Mouse (Mus musculus) limb, embryonic 11.5 days (tissue): ENCODE measurements at regions not wholly inside any gene's neighbourhood (a gene's known extent, or its start where the extent isn't known, plus 50 kb on each side); places are given as distances from the start of the nearest gene placed in this dataset.
"Not testable (repeated sequence)": the region's sequence is repeated elsewhere in the genome, so short reads cannot be mapped to it uniquely, and the experiment has no call there.

Experiments used
- ATAC-seq: fragments of 200-750 bp; cut with Nextera tagmentation; 2 replicates; pipeline ENCODE4 v1.8.0; 2017; ENCODE audit warnings: low read depth; ENCODE audit not compliant: insufficient number of reproducible peaks, low FRiP score, low TSS enrichment
- DNase-seq: peaks from one replicate; pipeline ENCODE4 v3.0.0-alpha.2; 2015; ENCODE audit warnings: low spot score
- H3K27ac ChIP-seq: fragments of 300-500 bp; sonication (generic); replicated peaks from 2 replicates; pipeline ENCODE4 v1.5.1; 2014; ENCODE audit warnings: low read depth, mild to moderate bottlenecking, low read length
- H3K27me3 ChIP-seq: fragments of 300-500 bp; sonication (generic); 2 replicates; pipeline ENCODE4 v1.6.1; 2014; ENCODE audit warnings: mild to moderate bottlenecking, low read length, mixed read lengths; ENCODE audit not compliant: control insufficient read depth, insufficient read depth
- H3K36me3 ChIP-seq: fragments of 300-500 bp; sonication (generic); 2 replicates; pipeline ENCODE4 v1.6.1; 2014; ENCODE audit warnings: mild to moderate bottlenecking, low read length, moderate library complexity, mixed read lengths; ENCODE audit not compliant: control insufficient read depth, insufficient read depth
- H3K4me1 ChIP-seq: fragments of 300-500 bp; sonication (generic); 2 replicates; pipeline ENCODE4 v1.6.1; 2014; ENCODE audit warnings: low read length, mixed read lengths; ENCODE audit not compliant: control insufficient read depth, insufficient read depth
- H3K4me2 ChIP-seq: fragments of 300-500 bp; sonication (generic); 2 replicates; pipeline ENCODE4 v1.6.1; 2014; ENCODE audit warnings: low read depth, mild to moderate bottlenecking, moderate library complexity; ENCODE audit not compliant: severe bottlenecking
- H3K4me3 ChIP-seq: fragments of 300-500 bp; sonication (generic); 2 replicates; pipeline ENCODE4 v1.5.1; 2014; ENCODE audit warnings: low read depth, low read length
- H3K9ac ChIP-seq: fragments of 300-500 bp; sonication (generic); 2 replicates; pipeline ENCODE4 v1.6.1; 2014; ENCODE audit warnings: mild to moderate bottlenecking, low read length
- H3K9me3 ChIP-seq: fragments of 300-500 bp; sonication (generic); 2 replicates; pipeline ENCODE4 v1.6.1; 2016; ENCODE audit warnings: low read length; ENCODE audit not compliant: control insufficient read depth
- WGBS: fragments of 180-500 bp; shearing (Covaris S2); extraction: QIAGEN DNeasy Blood & Tissue Kit; methylation state at CpG from one replicate; pipeline ENCODE4 v1.1.7; 2014; 5-methylcytosine and 5-hydroxymethylcytosine counted together

GRCm38 (mm10) chr9:25773899-25774298 lies 292.6 kb downstream of the Eepd1 start:
- Histone ChIP-seq H3K9me3 (no peaks in the 10 kb centered on the region), H3K4me3 (no peak overlapping the region), H3K4me1 (no peaks in the 10 kb centered on the region), H3K27ac (no peak overlapping the region), H3K4me2 (no peak overlapping the region), H3K36me3 (no peaks in the 10 kb centered on the region), H3K9ac (no peak overlapping the region), H3K27me3 (no peaks in the 10 kb centered on the region)
- WGBS = 77% methylated on average over 3 of the region's 3 CpGs
- no peak for ATAC-seq
- DNase-seq = no peak

GRCm38 (mm10) chr9:25782631-25783030 lies 301.3 kb downstream of the Eepd1 start:
- H3K36me3 ChIP-seq = no peaks in the 10 kb centered on the region
- WGBS = 92% methylated on average over 1 of the region's 1 CpGs
- no peak for ATAC-seq

GRCm38 (mm10) chr9:25795142-25795910 lies 314.0 kb downstream of the Eepd1 start:
- ATAC-seq = no peak
- Histone ChIP-seq H3K4me3 (no peak overlapping the region), H3K4me1 (no peaks in the 10 kb centered on the region), H3K27me3 (no peaks in the 10 kb centered on the region), H3K9ac (no peak overlapping the region), H3K9me3 (no peaks in the 10 kb centered on the region), H3K4me2 (no peak overlapping the region), H3K27ac (no peak overlapping the region), H3K36me3 (no peaks in the 10 kb centered on the region)
- WGBS = 85% methylated on average over 8 of the region's 8 CpGs
- no peak for DNase-seq

More at GRCm38 (mm10) chr9:25782631-25783030, 301.3 kb downstream of the Eepd1 start:
- H3K9me3 ChIP-seq = no peaks in the 10 kb centered on the region
- H3K4me2 ChIP-seq = no peak overlapping the region
- no peak overlapping the region for H3K27ac ChIP-seq
- no peak overlapping the region for H3K4me3 ChIP-seq
- H3K27me3 ChIP-seq = no peaks in the 10 kb centered on the region
- DNase-seq = no peak
- H3K4me1 ChIP-seq = no peaks in the 10 kb centered on the region
- no peak overlapping the region for H3K9ac ChIP-seq

- ATAC-seq (no peak), DNase-seq (no peak)
- Histone ChIP-seq H3K4me1 (no peaks in the 10 kb centered on the region), H3K27me3 (no peaks in the 10 kb centered on the region), H3K9me3 (0 out of 2 replicates have a peak, but pooled peaks cover 2% of the 10 kb centered on the region), H3K9ac (no peak overlapping the region), H3K36me3 (no peaks in the 10 kb centered on the region), H3K4me3 (no peak overlapping the region), H3K4me2 (no peak overlapping the region), H3K27ac (no peak overlapping the region)
These were observed 328.2 kb downstream of the Eepd1 start for GRCm38 (mm10) chr9:25809562-25809961.

GRCm38 (mm10) chr9:25833295-25833694 lies 351.9 kb downstream of the Eepd1 start:
- Histone ChIP-seq H3K4me1 (no peaks in the 10 kb centered on the region), H3K9ac (no peak overlapping the region), H3K27ac (no peak overlapping the region), H3K9me3 (no peaks in the 10 kb centered on the region), H3K4me2 (no peak overlapping the region), H3K36me3 (no peaks in the 10 kb centered on the region), H3K4me3 (no peak overlapping the region), H3K27me3 (no peaks in the 10 kb centered on the region)
- no peak for DNase-seq
- ATAC-seq = no peak

- 93% methylated on average over 2 of the region's 2 CpGs for WGBS
- H3K27me3 ChIP-seq, H3K4me1 ChIP-seq, H3K27ac ChIP-seq, H3K4me3 ChIP-seq, H3K9ac ChIP-seq, H3K4me2 ChIP-seq, H3K36me3 ChIP-seq, ATAC-seq, DNase-seq, H3K9me3 ChIP-seq: not testable (repeated sequence)
These were observed 368.6 kb downstream of the Eepd1 start for GRCm38 (mm10) chr9:25849914-25850313.

GRCm38 (mm10) chr9:25850608-25851007 lies 369.3 kb downstream of the Eepd1 start:
- not testable (repeated sequence) for ATAC-seq, DNase-seq, H3K4me3 ChIP-seq, H3K27me3 ChIP-seq, H3K4me2 ChIP-seq, H3K4me1 ChIP-seq, H3K9me3 ChIP-seq, H3K36me3 ChIP-seq, H3K27ac ChIP-seq, H3K9ac ChIP-seq
- WGBS = 71% methylated on average over 3 of the region's 3 CpGs

- DNase-seq (no peak), ATAC-seq (no peak)
- Histone ChIP-seq H3K36me3 (no peaks in the 10 kb centered on the region), H3K4me1 (no peaks in the 10 kb centered on the region), H3K9me3 (no peaks in the 10 kb centered on the region), H3K9ac (no peak overlapping the region), H3K4me2 (no peak overlapping the region), H3K27ac (no peak overlapping the region), H3K27me3 (no peaks in the 10 kb centered on the region), H3K4me3 (no peak overlapping the region)
- 62% methylated on average over 1 of the region's 1 CpGs for WGBS
These were observed 373.2 kb downstream of the Eepd1 start for GRCm38 (mm10) chr9:25854545-25854944.

GRCm38 (mm10) chr9:25870260-25870659 lies 388.9 kb downstream of the Eepd1 start:
- 82% methylated on average over 2 of the region's 2 CpGs for WGBS
- Histone ChIP-seq H3K36me3 (no peaks in the 10 kb centered on the region), H3K9ac (no peak overlapping the region), H3K9me3 (no peaks in the 10 kb centered on the region), H3K4me3 (no peak overlapping the region), H3K27ac (no peak overlapping the region), H3K4me1 (no peaks in the 10 kb centered on the region), H3K4me2 (no peak overlapping the region), H3K27me3 (no peaks in the 10 kb centered on the region)
- DNase-seq (no peak), ATAC-seq (no peak)
